Mouse (Mus musculus) forelimb bud, embryonic 11.5 days (tissue): Measurements from ENCODE around the gene Gm5916.

Experiments used
- DNase-seq: peaks from one replicate; pipeline ENCODE4 v3.0.0-alpha.2; 2012; ENCODE audit warnings: low read depth, low spot score

The Gm5916 gene

GRCm38 (mm10) chr9:36128679-36129078 is at the start of gene Gm5916:
Gene Gm5916, minus strand, starts transcription at chr9:36128779.
- DNase-seq, result no peak
